Mouse (Mus musculus): ENCODE results near the gene Bnc1.

DNA sequence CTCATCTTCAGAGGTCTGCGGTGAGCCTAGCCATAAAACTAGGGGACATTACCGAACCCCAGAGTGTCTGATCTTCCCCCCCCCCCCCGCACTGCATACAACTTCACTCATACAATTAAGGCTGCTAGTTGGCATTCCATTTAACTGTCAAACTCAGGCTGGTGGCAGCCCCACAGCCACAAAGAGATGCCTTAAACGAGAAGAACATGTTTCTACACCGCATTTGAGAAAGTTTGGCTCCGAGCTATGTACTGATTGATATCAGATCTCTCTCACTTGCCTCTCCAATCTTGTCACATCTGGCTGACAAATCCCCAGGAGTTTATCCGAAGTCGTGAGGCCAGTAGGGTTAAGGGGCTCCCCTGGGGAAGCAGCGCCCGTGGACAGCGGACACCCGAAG, 976 bp downstream of the Bnc1 start:
- no peak for TF ChIP-seq CTCF (IDR thresholded peaks at IDR 0.05; ENCODE audit: control insufficient read depth, insufficient read depth, insufficient read length)
- no peak for TF ChIP-seq MYOD1 (IDR thresholded peaks at IDR 0.05; ENCODE audit: control insufficient read depth, insufficient read length, low read depth)
